Mouse (Mus musculus) spleen, adult 2 months (tissue): ENCODE results near the gene Shank2.

ENCODE experiments used
- CTCF ChIP-seq: fragments of 200-500 bp; IDR thresholded peaks from 2 replicates; pipeline ENCODE4 v1.5.1; 2011; ENCODE audit warnings: mild to moderate bottlenecking, inconsistent platforms; ENCODE audit not compliant: insufficient read depth, insufficient read length, insufficient replicate concordance; ENCODE audit errors: extremely low read depth
- POLR2A ChIP-seq: fragments of 200-500 bp; IDR thresholded peaks from 2 replicates; pipeline ENCODE4 v1.6.1; 2011; ENCODE audit warnings: low read depth, low read length, inconsistent platforms

DNA sequence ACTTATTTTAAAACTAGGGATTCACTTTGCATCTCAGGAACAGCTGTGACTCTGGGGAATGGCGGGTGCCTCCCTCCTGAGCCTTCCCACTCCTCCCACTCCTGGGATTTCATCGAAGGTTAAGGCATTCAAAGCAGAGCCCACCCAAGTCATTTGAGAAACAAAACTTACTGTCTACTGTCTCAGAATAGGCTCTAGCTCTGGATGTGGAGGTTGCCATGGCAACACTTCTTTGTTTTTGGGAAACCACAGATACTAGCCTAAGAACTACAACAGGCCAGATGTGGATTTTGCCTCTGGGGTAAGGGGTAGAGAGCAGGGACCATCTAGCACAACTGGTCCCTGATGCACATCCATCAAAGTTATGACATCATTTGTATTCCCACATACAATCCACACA, 142.2 kb downstream of the Shank2 start:
- TF ChIP-seq POLR2A (no peak), CTCF (no peak)
